Mouse (Mus musculus) c-Kit-positive CD71-positive TER-119-positive erythroid progenitor cells, embryonic 14.5 days (primary cell): ENCODE measurements at regions not wholly inside any gene's neighbourhood (a gene's known extent, or its start where the extent isn't known, plus 50 kb on each side); places are given as distances from the start of the nearest gene placed in this dataset.

Experiments used
- DNase-seq: peaks from one replicate; pipeline ENCODE4 v3.0.0-alpha.2; 2013; ENCODE audit warnings: low spot score

DNA sequence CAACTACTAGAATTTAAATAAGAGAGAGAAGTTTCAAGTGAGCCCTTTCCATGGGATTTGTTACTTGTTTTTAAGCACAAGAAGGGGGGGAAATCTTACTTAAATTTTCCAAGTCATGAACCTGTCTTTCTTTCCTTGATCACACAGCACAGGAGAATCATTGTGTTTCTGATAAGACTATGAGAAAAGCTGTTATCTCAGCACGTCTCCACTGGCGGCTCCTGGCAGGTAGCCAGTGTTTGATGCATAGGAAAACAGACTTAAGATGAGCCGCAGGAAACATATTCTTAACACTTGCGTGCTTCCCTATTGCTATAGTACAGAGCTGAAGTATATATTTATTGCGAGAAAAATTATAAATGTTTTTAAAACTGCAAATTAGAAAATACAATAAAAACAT, 920.3 kb downstream of the Efna5 start:
- peak; percentile 7 for DNase-seq

DNA sequence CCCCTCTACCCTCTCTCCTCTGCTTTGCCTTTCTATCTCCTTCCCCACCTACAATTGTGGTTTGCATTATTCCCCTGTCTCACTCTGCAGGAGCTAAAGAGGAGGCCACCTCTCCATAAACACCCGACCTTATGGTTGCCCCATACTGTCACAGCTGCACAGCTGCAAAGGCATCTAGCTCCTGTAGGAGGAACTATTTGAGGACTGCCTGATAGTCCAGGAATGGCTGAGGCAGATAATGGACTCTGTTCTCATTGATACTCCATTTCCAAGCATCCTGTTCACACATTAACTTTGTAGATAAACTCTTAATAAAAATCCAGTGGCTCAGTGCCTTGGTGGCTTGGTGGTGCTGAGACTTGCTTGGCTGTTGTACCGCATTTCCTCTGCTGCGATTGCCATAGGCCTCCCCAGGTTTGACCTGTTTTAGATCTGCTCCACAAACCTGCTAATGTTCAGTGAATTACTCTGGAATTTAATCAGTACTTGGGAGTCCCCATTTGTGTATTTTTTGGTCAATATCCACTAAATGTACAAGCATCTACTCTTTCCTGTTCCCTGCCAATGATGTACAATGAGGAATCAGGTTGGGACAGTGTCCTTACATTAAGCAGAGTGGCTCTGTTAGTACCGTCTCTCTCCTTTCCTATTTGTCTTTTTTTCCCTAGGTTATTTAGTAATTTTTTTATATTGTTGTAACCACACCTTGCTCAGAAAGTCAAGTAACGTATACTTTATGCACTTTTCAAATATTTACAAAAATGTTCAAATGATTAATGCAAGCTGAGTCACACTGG, 920.9 kb downstream of the Efna5 start:
- DNase-seq = peak; percentile 12

DNA sequence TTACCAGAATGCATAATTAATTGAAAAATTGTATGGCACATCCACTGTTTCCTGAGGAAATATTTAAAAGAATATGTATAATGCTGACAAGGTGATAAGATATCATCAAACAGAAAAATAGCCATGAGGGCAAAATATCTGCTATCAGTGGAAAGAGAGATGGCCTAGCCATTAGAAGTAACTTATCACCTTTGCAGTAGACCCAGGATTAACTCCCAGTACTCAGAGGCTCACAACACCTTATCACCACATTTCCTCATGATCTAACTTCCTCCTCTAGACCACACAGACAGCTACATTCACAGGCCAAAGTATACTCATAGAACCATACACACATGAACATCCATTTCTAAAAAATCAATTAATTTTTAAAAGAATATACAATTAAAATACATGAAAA, 963.4 kb downstream of the Efna5 start:
- DNase-seq = no peak

DNA sequence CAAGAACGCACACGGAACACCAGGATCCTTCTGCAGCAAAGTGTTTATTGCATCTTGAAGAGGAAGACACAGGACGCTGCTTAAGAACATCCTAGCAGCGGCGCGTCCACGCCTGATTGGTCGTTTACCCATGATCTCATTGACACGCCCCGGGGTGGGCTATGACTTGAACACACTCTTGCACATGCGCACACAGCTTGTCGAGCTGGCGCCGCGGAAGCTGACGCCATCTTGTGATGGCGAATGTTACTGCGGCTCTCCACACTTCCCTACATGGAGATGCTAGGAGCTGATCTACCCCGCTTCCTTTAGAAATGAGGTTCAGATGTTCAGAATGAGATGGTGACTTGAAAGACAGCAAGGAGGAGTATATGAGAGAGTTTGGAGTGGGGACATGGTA, 978.2 kb downstream of the Efna5 start:
- no peak for DNase-seq

DNA sequence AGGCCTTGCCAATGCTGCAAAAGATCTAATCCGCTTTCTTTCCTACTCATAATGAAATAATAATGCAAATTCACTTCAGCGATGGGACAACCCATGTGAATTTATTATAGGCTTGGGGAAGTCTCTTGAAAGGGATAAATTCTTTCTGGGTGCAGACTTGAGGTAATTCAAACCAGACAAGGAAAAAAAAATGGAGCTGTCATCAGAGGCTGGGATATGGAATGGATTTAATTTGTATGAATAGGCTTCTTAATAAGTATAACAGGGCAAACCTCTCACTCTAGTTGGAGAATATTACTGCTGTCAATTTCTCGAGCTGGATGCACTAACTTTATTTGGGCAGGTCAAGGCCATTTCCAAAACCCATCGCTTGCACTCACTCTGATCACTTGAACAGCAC, 990.5 kb downstream of the Efna5 start:
- no peak for DNase-seq

DNA sequence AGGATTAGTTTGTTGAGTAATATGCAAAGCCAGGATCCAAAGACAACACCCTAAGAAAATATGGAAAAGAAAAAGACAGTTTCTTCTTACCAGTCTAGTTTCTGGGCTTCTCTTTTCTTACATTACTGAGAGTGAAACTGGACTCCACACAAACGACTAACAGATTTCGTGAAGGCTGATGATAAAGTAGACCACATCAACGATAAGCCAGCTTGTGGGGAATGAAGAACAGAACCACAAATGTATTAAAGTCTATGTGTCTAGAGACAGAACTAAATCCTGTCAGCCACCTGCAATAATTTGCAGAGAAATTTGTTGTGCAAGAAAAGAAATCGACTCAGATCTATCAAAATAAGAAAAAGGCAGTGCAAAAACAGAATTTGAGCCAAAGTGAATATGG, 1015.0 kb downstream of the Efna5 start:
- no peak for DNase-seq

DNA sequence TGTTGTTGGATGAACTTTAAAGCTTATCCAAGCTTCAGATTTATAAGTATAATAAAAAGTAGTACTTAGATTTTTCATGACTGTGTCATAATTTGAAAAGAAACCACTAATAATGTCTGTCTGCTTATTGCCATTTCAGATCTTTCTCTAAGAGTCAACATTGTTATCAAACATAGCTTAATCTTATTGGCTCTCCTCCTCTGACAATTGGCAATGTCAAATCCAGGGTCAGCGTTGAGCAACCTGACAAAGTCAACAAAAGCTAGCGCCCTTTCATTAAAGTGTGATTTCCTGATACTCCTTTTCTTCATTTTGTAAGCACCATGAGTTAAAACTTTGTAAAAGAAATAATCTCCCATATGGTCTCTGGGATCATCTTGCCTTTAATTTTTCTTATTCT, 1018.7 kb downstream of the Efna5 start:
- no peak for DNase-seq

DNA sequence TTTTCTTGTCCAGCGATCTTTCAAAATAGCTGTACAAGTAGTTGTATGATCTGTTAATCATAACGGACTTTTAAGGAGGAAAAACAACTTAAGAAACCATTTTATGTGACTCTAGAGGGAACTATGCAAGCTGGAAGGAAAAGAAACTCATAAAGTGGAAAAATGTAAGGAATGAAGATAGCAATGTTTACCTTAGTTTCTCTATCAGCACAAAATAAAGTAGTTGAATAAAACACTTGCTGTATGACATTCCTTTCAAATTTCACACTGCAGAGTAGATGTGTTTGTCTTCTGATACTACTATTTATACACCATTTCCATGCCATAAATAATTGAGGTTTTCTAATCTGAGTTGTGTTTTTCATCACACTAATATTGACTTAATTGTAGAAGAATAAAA, 1043.6 kb downstream of the Efna5 start:
- no peak for DNase-seq

DNA sequence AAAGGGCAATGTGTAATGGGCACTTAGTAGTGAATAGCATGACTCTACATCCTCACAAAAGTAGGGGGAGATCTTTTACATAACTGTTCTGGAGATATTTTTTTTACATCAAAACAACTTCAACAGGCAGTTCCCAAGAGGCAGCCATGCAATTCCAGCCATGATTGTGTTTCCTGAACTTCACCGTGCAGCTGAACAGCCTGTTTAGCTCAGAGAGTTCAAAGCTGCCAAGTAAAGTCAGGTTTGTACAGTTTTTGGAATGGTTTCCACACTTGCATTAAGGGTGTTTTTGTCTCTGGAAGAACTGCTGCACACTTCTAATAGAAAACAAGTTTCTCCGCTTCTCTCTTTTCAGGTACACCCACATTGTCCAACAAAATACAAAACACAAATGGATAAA, 1065.6 kb downstream of the Efna5 start:
- DNase-seq = no peak

DNA sequence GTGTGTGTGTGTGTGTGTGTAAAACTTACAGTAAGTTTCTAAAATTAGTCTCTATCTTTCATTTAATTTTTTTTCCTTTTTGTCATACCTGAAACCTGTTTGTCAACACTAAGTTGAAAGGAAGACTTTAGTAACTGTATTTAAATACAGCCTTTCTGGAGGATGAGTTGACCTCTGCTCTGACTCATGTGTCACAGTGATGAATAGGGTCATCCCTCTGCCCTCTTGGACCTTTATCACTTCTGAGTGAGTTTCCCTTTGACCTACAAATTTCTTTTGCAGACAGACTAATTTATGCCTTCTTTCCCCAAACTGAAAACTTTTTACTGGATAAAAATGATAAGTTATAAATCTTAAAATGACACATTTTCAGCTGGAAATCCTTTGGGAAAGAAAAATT, 1112.8 kb downstream of the Efna5 start:
- no peak for DNase-seq

DNA sequence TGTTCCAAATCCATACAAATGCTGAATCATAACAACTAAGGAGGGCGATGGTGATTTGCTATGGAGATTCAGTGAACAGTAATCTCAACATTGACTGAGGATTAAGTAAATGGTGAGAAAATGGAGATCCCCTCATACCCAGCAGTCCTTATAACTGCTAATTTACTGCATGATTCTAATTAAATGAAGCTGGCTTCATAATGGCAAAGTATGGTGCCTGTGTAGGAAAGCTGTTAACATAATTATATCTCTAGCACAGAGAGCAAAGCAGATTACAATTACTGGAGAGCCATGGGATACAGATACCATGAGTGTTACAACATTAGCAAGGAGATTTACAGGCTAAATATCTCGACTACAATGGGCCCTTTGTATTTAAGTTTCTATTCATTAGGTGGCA, 1116.0 kb downstream of the Efna5 start:
- DNase-seq = no peak
